In genomic region chr11:77926666-77927065, GRCm38 (mm10) we compare ENCODE assay signal across 26 mouse cellular contexts. TPM values are rescaled to one million over a fixed set of nuclear protein-coding genes. Genes with fewer than 3 reads are reported as not detected.
A peak's percentile ranks its signal among the peaks of the same experiment; 100 is the strongest.
DNase-seq lines count a peak whose midpoint lies in the region; ATAC-seq and TF ChIP-seq lines count a peak whose summit lies in the region.
"Had no signal": no experiment of that assay in that cellular context is flagged by ENCODE, and none has a peak within 500 bp of the region (broad histone marks: within the 10 kb centered on the region; RNA-seq: fewer than 3 reads in every experiment).

No protein-coding gene starts in this region.

- 24% methylated on average over 9 of the region's 9 CpGs for WGBS in midbrain, embryonic 12.5 days
- 29% methylated on average over 9 of the region's 9 CpGs for WGBS in midbrain, embryonic 10.5 days
- 13% methylated on average over 9 of the region's 9 CpGs for WGBS in forebrain, embryonic 15.5 days
- WGBS in midbrain, embryonic 15.5 days = 19% methylated on average over 9 of the region's 9 CpGs

- TF ChIP-seq POLR2A in brain, embryonic 14.5 days (IDR thresholded peaks at IDR 0.05; ENCODE audit: borderline replicate concordance, extremely low read depth, insufficient read depth, insufficient read length, poor library complexity, severe bottlenecking) = no peak

- no peak overlapping the region for H3K9ac ChIP-seq in midbrain, embryonic 12.5 days (replicated peaks)
- H3K9ac ChIP-seq in forebrain, embryonic 15.5 days (replicated peaks) = no peak overlapping the region
- H3K9ac ChIP-seq in midbrain, embryonic 15.5 days = no peak overlapping the region
- H3K9ac ChIP-seq: embryonic facial prominence, embryonic 15.5 days; heart, embryonic 12.5 days; liver, embryonic 14.5 days; lung, embryonic 14.5 days had no signal

- H3K4me1 ChIP-seq in midbrain, embryonic 12.5 days = peaks cover 41% of the 10 kb centered on the region
- H3K4me1 ChIP-seq in midbrain, embryonic 10.5 days = peaks cover 47% of the 10 kb centered on the region
- H3K4me1 ChIP-seq in forebrain, embryonic 15.5 days = peaks cover 43% of the 10 kb centered on the region
- peaks cover 51% of the 10 kb centered on the region for H3K4me1 ChIP-seq in midbrain, embryonic 15.5 days

- DNase-seq in midbrain, embryonic 10.5 days (ENCODE audit: low spot score) = no peak
- DNase-seq in brain, embryonic 14.5 days (ENCODE audit: low read depth) = peak; percentile 67
- no peak for DNase-seq in cerebellum, postnatal 4 days (ENCODE audit: low spot score in 2 of 2)
- DNase-seq in right cerebral cortex, adult 18-20 months = no peak
- no peak for DNase-seq in layer of hippocampus, adult 18-20 months (ENCODE audit: low spot score in 2 of 2)
- DNase-seq: adrenal gland, adult 8-10 months; B cell, adult 2 months; cerebellum, adult 8-10 months; cerebellum, postnatal 36 days; gastrocnemius, postnatal 14 days; heart, adult 11 months; heart, postnatal 14 days; kidney, adult 11 months; kidney, postnatal 4 days; layer of hippocampus, adult 9-11 months; lung, embryonic 14.5 days; lung, postnatal 36 days; right cerebral cortex, postnatal 4 days; thymus, postnatal 14 days had no signal

- H3K27ac ChIP-seq in midbrain, embryonic 12.5 days (replicated peaks) = peak overlapping the region; percentile 63
- H3K27ac ChIP-seq in midbrain, embryonic 10.5 days (replicated peaks) = no peak overlapping the region
- H3K27ac ChIP-seq in forebrain, embryonic 15.5 days (replicated peaks) = peak overlapping the region; percentile 90
- H3K27ac ChIP-seq in midbrain, embryonic 15.5 days = peak overlapping the region; percentile 76
- H3K27ac ChIP-seq: embryonic facial prominence, embryonic 15.5 days; liver, embryonic 14.5 days had no signal

- no peak for TF ChIP-seq CTCF in brain, embryonic 14.5 days (IDR thresholded peaks at IDR 0.05; ENCODE audit: borderline replicate concordance, extremely low read depth, insufficient read depth, insufficient read length)

- H3K9me3 ChIP-seq in midbrain, embryonic 12.5 days = no peaks in the 10 kb centered on the region
- H3K9me3 ChIP-seq in midbrain, embryonic 10.5 days (replicated peaks) = no peaks in the 10 kb centered on the region
- H3K9me3 ChIP-seq in forebrain, embryonic 15.5 days = no peaks in the 10 kb centered on the region
- no peaks in the 10 kb centered on the region for H3K9me3 ChIP-seq in midbrain, embryonic 15.5 days
- H3K9me3 ChIP-seq: embryonic facial prominence, embryonic 15.5 days; heart, embryonic 12.5 days had no signal

- no peaks in the 10 kb centered on the region for H3K36me3 ChIP-seq in midbrain, embryonic 12.5 days
- no peaks in the 10 kb centered on the region for H3K36me3 ChIP-seq in midbrain, embryonic 10.5 days
- H3K36me3 ChIP-seq in forebrain, embryonic 15.5 days = no peaks in the 10 kb centered on the region
- H3K36me3 ChIP-seq in midbrain, embryonic 15.5 days (replicated peaks) = no peaks in the 10 kb centered on the region
- H3K36me3 ChIP-seq: embryonic facial prominence, embryonic 15.5 days; heart, embryonic 12.5 days had no signal

- H3K27me3 ChIP-seq in midbrain, embryonic 12.5 days = peaks cover 47% of the 10 kb centered on the region
- H3K27me3 ChIP-seq in midbrain, embryonic 10.5 days (ENCODE audit: low read depth, poor library complexity, severe bottlenecking) = peaks cover 79% of the 10 kb centered on the region
- H3K27me3 ChIP-seq in forebrain, embryonic 15.5 days = no peaks in the 10 kb centered on the region
- no peaks in the 10 kb centered on the region for H3K27me3 ChIP-seq in midbrain, embryonic 15.5 days (replicated peaks)

- no peak for ATAC-seq in midbrain, embryonic 12.5 days (ENCODE audit: low FRiP score, low read depth)
- ATAC-seq in forebrain, embryonic 15.5 days (replicated peaks) = no peak
- no peak for ATAC-seq in midbrain, embryonic 15.5 days (replicated peaks)
- ATAC-seq: activated CD4-positive, CD25-positive, alpha-beta regulatory T cell, adult 4 months had no signal

- H3K4me3 ChIP-seq in midbrain, embryonic 12.5 days = no peak overlapping the region
- no peak overlapping the region for H3K4me3 ChIP-seq in midbrain, embryonic 10.5 days
- no peak overlapping the region for H3K4me3 ChIP-seq in forebrain, embryonic 15.5 days
- H3K4me3 ChIP-seq in midbrain, embryonic 15.5 days = no peak overlapping the region
- H3K4me3 ChIP-seq: embryonic facial prominence, embryonic 15.5 days; heart, embryonic 12.5 days had no signal

- H3K4me2 ChIP-seq in midbrain, embryonic 12.5 days (replicated peaks) = no peak overlapping the region
- no peak overlapping the region for H3K4me2 ChIP-seq in forebrain, embryonic 15.5 days (replicated peaks)
- no peak overlapping the region for H3K4me2 ChIP-seq in midbrain, embryonic 15.5 days
- H3K4me2 ChIP-seq: embryonic facial prominence, embryonic 15.5 days; heart, embryonic 12.5 days; lung, embryonic 14.5 days had no signal

RNA-seq across cellular contexts. Expression of gene Sez6, which starts 3.9 kb away (rescaled TPM):
- polyA plus RNA-seq in midbrain, embryonic 12.5 days (2016; fragmentation: Nextera tagmentation; extraction: Ambion mirVana) = 39.5 and 40.3 TPM in 2 replicates
- 3.5 and 7.1 TPM in 2 replicates for polyA plus RNA-seq in midbrain, embryonic 10.5 days (2016; fragmentation: Nextera tagmentation; extraction: Ambion mirVana)
- 173 and 174 TPM in 2 replicates for polyA plus RNA-seq in brain, embryonic 14.5 days (2012; rRNA removed)
- 243 and 249 TPM in 2 replicates for polyA plus RNA-seq in forebrain, embryonic 15.5 days (2015; fragmentation: Nextera tagmentation; extraction: Ambion mirVana)
- 159 and 162 TPM in 2 replicates for polyA plus RNA-seq in midbrain, embryonic 15.5 days (2015; fragmentation: Nextera tagmentation; extraction: Ambion mirVana)
- total RNA-seq in layer of hippocampus, adult 18-20 months (2021) = 100 to 1,000 TPM; 161 to 167 TPM

RNA-seq across cellular contexts. Expression of gene Pipox, which starts 32.8 kb away (rescaled TPM):
- 12.0 and 14.4 TPM in 2 replicates for polyA plus RNA-seq in midbrain, embryonic 12.5 days (2016; fragmentation: Nextera tagmentation; extraction: Ambion mirVana)
- 9.0 and 16.5 TPM in 2 replicates for polyA plus RNA-seq in midbrain, embryonic 10.5 days (2016; fragmentation: Nextera tagmentation; extraction: Ambion mirVana)
- 10.0 and 19.2 TPM in 2 replicates for polyA plus RNA-seq in brain, embryonic 14.5 days (2012; rRNA removed)
- polyA plus RNA-seq in forebrain, embryonic 15.5 days (2015; fragmentation: Nextera tagmentation; extraction: Ambion mirVana) = 10.2 and 11.2 TPM in 2 replicates
- 5.7 and 6.7 TPM in 2 replicates for polyA plus RNA-seq in midbrain, embryonic 15.5 days (2015; fragmentation: Nextera tagmentation; extraction: Ambion mirVana)
- 1 to 10 TPM; 1.5 to 2.2 TPM for total RNA-seq in layer of hippocampus, adult 18-20 months (2021)

RNA-seq across cellular contexts. Expression of gene Phf12, which starts 55.9 kb away (rescaled TPM):
- 30.8 and 31.0 TPM in 2 replicates for polyA plus RNA-seq in midbrain, embryonic 12.5 days (2016; fragmentation: Nextera tagmentation; extraction: Ambion mirVana)
- polyA plus RNA-seq in midbrain, embryonic 10.5 days (2016; fragmentation: Nextera tagmentation; extraction: Ambion mirVana) = 15.8 and 19.0 TPM in 2 replicates
- 64.7 and 76.0 TPM in 2 replicates for polyA plus RNA-seq in brain, embryonic 14.5 days (2012; rRNA removed)
- polyA plus RNA-seq in forebrain, embryonic 15.5 days (2015; fragmentation: Nextera tagmentation; extraction: Ambion mirVana) = 22.5 and 26.0 TPM in 2 replicates
- polyA plus RNA-seq in midbrain, embryonic 15.5 days (2015; fragmentation: Nextera tagmentation; extraction: Ambion mirVana) = 19.2 and 20.7 TPM in 2 replicates
- total RNA-seq in layer of hippocampus, adult 18-20 months (2021) = 10 to 100 TPM; 52.6 to 55.4 TPM
